Mouse (Mus musculus) fat pad, adult 2 months (tissue): ENCODE data around the gene Plekho1.
"Not testable (repeated sequence)": the region's sequence is repeated elsewhere in the genome, so short reads cannot be mapped to it uniquely, and the experiment has no call there.

Experiments
- DNase-seq: peaks from one replicate; pipeline ENCODE4 v3.0.0-alpha.2; 2011; ENCODE audit warnings: low read depth, low spot score; ENCODE audit errors: extremely low read depth

The Plekho1 gene

DNA sequence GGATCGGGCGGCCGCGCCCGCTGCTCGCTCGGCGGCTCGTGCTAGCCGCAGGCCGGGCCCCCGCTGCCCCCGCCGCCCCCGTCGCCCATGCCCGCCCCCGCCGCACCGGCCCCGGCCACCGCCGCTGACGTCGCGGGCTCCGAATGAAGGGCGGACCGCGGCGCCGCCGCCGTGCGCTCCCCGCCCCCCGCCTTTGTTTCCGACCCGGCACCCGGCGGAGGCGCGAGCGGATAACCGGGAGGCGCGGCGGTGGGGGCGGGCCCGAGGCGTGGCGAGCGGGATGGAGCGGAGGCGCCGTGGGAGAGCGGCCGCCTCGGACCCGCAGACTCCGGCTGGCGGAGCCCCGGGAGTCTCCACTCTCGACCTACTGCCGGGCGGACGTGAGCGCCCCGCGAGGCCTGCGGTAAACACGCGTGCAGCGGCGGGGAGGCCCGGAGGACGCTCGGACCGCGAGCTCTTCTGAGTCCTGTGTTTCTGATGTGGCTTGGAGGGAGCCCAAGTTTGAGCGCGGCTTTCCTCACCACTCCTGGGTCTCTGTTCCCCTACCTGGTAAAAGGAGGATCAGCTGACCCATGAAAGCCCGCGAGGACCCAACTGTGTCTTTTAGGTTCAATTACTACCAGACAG, at the start of gene Plekho1:
Gene Plekho1 (minus strand): TSS at position 200 of the 627 bp plus-strand sequence.
- no peak for DNase-seq

DNA sequence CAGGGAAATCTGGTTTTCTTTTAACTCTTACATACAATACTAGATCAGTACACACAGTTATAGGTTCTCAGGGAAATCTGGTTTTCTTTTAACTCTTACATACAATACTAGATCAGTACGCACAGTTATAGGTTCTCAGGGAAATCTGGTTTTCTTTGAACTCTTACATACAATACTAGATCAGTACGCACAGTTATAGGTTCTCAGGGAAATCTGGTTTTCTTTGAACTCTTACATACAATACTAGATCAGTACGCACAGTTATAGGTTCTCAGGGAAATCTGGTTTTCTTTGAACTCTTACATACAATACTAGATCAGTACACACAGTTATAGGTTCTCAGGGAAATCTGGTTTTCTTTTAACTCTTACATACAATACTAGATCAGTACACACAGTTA, 48.8 kb upstream of the Plekho1 start:
- DNase-seq = not testable (repeated sequence)

DNA sequence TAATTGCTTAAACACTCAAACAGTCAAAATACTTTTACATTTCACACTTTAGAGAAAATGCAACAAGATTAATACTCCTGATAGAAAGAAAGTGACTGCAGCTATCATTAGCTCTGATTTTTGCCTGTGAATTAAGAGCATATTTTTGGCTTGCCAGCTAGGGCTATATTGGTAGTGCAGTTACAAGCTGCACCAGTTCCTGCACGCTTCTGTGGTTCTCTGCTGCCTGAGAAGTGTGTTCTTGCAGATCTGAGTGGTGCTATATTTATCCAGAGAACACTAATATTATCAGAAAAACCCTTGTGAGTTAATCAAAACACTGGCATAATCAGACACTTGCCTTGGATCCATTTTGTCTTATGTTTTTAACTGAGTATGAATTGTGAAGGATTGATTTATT, 47.3 kb upstream of the Plekho1 start:
- DNase-seq = no peak

DNA sequence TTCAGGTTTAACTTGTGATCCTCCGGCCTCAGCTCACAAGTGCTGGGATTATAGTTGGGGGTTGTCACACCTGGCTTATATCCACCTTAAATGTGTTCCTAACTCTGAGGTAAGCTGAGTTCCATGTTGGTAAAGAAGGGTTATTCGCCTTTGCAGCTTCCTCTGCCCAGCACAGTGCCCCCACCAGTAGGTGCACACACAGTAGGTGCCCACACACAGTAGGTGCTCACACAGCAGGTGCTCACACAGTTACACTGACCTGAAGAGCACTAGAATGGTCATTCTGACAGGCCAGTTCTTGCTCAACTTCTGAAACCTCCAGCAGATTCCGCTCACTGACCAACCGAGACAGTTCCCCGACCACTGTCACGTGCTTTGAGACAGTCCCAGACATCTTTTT, 45.3 kb upstream of the Plekho1 start:
- no peak for DNase-seq

DNA sequence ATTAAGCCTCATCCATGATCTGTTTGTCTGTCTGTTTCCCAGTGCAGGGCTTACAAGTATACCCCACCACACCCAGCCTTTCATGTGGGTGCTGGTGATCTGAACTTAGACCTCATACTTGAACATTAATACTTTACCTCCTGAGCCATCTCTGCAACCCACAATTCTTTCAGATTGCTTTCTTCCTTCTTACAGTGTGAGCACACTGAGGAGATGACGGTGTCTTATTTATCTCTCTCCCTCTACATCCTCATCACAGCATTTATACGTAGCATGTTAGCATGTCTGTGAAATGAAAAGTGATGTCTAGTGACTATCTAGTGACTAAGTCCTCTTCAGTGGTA, 44.8 kb upstream of the Plekho1 start:
- no peak for DNase-seq

DNA sequence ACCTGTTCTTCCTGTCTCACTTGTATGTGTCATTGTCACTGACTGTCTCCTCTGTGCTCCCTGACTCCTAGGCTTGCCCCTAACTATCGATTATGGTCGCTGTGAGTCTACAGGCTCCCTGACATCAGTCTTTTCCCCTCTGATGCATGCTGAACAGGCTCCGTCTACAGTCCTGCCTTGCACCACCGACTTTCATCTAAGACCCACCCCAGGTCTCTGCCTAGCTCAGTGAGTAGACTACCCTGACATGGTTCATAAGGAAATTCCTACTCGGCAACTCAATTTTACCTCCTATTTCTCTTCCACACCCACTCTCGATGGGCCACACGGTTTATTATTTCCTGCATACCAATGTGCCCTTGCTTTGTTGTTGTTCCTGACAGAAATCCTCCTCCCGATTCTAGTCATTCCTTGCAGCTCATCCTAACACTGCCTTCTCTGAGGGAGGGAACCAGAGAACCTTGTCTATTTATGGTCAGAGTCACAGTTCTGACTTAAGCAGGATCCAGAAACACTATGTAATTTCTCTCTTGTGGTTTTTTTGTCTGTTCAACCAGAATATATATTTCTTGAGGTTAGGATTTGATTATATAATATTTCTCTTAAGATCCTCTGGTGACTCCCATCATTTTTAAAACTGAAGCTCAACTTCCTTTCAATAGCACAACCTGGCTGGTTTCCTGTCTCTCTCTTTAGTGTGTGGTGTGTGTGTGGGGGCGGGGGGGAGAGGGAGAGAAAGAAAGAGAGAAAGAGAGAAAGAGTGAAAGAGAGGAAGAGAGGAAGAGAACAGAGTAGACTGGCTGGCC, 44.3 kb upstream of the Plekho1 start:
- no peak for DNase-seq

DNA sequence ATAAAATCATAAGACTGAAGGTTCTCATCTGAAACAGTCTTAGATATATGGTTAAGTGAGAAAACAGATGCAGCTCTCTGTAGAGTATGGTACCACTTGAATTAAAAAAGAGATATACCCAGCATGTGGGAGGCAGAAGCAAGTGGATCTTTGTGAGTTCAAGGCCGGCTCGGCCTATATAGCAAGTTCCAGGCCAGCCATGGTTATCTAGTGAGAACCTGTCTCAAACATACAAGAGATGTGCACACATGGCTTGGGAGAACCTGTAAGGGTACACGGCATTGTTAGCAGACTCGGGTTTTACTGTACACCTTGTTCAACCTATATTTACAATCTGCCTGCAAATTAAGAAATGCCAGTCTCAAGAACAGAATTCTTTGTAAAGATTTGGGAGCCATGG, 43.0 kb upstream of the Plekho1 start:
- no peak for DNase-seq

DNA sequence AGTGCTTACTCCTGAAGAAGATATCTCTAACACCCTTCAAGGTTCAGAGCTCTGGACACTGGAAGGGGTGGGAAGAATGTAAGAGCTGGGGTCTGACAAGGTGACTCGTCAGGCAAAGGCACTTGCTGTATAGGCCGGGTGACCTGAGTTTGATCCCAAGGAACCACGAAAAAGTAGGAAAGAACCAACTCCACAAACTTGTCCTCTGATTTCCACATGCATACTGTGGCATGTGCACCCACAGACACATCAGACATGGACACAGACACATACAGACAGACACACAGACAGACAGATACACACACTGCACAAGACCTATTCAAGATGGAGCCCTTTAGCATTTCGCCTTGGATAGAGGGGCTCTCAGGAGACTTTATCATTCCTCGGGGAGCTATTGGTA, 42.4 kb upstream of the Plekho1 start:
- DNase-seq = no peak

DNA sequence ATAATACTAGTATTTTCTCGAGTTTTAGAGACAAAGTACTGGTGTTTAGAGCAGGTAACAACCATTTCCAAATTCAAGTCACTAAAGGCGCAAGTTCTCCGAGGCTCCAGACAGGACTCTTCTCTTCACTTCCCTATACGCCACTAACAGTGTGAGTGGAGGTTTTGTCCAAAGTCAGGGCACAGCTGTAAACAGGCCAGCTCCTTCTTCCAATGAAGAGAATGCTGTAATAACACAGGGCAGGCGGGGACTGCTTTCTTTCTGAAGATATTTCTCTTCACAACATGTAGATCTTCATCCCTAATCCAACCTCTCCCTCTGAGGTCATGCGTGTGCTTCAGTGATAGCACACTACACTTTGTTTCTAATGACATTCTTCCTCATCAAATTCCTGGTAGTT, 41.0 kb upstream of the Plekho1 start:
- DNase-seq = no peak

DNA sequence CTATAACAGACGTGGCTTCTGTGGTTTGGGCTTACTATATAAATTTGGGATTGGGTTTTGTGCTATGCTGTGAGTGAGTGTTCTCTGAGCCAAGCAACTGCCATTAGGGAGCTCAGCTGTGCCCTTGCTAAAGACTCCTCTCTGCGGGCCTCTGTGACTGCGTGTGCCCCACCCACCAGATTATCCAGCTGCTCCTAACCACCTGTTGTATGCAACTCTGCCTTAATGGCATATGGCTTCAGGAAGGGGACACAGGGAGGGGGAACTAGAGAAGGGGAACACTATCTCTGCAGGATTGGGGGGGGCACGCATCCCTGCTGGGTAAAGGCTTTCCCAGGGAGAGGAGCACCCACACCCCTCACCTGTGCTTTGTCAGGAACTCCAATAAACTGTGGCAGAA, 37.2 kb upstream of the Plekho1 start:
- no peak for DNase-seq

DNA sequence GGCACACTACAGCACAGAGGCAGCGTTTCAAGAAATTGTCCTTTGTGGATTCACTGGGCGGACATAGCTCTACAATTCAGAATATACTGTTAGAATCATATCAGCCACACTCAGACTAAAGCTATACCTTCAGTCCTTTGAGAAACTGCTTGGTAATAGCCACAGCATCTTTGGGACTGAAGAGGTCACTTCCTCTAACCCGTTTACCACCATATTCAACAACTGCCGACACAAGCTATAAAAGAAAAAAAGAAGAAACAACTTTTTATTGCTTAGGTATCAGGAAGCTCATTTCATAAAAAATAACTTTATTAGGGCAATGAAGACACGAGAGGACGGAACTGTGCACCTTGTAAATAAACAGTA, 36.8 kb upstream of the Plekho1 start:
- no peak for DNase-seq

DNA sequence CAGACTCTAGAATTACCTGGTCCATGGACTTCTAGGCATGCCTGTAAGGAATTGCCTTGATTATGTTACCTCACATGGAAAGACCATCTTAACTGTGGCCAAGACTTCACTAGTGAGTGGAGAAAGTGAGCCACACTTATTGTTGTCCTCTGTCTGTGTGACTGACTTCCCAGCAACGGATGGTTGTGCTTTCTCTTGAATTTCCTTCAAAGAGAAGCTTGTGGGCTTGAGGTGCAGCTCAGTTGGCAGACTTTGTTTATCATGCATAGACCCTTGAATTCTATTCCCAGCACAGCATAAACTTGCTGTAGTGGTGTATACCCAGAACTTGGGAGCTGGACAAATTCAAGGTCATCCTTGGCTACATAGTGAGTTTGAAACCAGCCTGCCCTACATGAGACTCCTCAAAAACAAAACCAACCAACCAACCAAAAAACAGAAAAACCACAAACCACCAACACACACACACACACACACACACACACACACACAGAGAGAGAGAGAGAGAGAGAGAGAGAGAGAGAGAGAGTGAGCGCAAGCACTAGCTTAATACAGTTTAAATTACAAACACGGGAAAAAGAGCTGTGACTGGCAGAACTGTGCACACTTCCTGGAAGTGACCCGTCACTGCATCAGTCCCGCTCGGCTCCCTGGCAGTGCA, 36.3 kb upstream of the Plekho1 start:
- no peak for DNase-seq

DNA sequence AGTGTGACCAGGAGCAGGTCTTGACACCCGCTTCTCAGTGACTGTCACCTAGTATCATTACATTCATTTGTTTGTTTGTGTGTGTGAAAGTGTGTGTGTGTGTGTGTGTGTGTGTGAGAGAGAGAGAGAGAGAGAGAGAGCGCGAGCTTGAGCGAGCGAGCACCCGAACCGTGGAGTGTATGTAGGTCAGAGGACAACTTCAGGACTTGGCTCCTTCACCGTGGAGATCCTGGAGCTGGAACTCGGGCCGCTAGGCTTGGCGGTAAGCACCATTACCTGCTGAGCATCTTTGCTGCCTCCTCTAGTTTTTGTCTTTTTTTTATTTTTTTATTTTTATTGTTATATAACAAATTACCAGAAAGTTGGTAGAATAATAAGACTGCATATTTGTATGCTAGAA, 34.0 kb upstream of the Plekho1 start:
- no peak for DNase-seq

DNA sequence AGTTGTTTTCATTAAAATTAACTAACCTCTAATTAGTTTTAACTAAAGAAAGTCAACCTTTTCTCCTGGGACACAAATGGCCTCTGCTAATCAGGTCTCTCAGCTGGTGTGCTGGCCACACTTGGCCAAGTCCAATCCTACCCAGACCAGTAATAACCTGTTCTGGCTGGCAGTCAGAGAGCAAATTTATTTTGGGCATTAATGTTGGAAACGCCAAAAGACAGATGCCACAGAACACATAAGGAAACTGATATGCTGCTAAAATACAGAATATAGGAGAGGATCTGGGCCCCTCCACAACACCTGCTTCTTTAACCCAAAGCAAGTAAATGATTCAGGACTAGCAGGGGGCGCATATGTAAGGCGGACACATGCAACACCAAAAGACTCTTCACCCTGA, 33.5 kb upstream of the Plekho1 start:
- DNase-seq = no peak

DNA sequence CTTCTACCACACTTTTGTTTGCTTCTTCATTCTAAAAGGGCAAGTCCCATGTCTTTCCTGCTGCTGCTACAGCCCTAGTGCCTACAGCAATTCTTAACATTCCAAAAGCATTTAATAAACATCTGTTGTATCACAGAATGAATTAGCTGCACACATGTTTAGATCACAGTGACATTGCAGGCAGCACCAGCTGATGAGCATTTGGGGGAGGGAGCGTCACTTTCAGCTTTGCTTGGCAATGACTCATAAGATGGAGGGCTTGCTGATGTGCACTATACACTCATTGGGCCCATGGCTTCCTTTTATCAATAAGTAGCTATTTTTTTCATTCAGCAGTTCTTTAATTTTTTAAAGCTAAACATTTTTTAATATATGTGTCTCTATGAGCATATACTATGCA, 32.1 kb upstream of the Plekho1 start:
- no peak for DNase-seq

DNA sequence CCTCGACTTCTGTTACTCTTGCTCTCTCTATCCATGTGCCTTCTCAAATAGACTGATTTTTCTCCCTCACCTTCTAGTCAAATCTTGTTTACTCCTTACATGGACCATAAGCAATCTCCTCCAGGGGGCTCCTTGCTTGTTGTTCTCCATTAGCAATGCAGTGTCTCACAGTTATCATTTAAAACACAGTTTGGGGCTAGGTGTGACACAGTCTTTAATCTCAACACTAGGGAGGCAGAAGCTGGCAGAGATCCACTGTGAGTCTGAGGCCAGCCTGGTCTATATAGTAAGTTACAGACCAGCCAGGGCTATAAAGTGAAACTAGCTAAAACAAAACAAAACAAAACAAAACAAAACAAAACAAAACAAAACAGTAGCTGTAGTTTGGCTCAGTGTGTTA, 31.3 kb upstream of the Plekho1 start:
- no peak for DNase-seq

DNA sequence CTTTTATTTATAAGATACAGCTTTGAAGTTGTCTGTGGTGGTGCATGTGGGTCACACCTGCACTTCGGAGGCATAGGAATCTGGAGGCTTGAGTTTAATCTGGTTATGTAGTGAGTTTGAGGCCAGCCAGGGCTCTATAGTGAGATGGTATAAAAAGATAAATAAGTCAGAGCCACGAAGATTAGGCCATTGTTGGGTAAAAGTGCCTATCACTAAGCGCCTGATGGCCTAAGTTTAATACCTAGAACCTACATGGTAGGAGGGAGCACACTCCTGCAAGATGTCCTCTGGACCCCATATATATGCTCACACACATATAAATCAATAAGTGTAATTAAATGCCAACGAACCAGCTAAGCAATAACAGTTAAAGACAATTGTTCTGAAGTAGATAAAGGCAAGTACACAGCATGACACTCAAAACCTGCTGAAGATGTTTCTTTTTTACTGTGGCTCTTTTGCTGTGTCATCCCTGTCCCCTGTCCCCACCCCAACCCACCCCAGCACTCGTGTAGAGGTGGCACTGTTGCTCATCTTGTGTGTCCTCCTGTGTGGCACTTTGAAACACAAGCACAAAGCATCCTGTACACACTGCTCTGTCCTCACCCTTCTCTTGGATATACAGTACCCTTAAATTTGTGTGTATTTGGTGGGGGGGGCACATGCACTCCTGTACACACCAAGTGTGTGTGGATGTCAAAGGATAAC, 25.8 kb upstream of the Plekho1 start:
- DNase-seq = no peak

DNA sequence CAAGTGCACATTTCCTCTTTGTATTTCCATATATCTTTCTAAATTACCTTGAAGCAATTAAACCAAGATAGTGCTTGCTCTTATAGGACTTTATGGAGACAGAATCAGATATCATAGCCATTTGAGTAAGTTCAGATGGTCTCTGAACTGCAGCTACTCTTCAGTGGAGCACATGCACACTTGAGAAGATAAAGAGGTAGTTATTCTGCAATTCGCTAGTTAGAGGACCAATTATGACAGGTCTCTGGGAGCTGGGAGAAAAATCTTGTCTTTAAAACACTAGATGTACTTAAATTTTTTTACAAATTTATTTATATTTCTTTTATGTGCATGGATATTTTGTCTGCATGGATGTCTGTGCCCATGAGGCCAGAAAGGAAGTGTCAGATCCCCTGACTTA, 24.9 kb upstream of the Plekho1 start:
- DNase-seq = no peak

DNA sequence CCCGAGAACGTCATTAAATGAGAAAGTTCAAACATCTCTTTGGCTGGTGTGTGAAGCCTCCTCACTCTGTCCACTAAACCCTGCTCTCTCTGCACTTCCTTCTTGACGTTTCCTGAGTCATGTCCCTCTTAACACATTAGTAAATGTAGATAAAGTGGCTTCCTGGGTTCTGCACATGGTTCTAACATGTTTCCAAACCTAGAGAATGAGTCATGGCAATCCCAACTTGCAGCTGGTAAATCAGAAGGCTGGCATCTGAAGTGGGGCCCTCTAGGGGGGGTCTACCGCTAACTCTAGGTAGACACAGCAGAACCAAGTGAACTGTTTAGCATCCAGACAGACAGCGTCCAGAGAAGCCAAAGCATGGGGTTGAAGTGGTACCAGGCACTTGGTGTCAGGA, 21.7 kb upstream of the Plekho1 start:
- no peak for DNase-seq

DNA sequence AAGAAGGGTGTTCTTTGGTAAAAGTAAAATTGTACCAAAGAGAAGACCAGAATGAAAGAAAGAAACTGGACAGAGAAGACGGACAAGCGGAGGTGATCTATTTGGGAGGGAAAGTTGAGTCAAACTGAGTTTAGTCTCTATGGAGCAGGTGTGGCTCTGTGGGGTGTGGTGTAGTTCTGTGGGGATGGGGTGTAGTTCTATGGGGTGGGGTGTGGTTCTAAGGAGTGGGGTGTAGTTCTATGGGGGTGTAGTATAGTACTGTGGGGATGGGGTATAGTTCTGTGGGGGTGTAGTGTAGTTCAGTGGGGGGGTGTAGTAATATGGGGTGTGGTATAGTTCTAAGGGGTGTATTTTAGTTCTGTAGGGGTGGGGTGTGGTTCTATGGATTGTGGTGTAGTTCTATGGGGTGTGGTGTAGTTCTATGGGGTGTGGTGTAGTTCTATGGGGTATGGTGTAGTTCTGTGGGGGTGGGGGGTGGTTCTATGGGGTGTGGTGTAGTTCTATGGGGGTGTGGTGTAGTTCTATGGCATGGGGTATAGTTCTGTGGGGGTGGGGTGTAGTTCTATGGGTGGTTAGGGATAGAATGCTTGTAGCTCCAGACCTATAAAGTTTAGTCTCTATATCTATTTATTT, 20.6 kb upstream of the Plekho1 start:
- no peak for DNase-seq

DNA sequence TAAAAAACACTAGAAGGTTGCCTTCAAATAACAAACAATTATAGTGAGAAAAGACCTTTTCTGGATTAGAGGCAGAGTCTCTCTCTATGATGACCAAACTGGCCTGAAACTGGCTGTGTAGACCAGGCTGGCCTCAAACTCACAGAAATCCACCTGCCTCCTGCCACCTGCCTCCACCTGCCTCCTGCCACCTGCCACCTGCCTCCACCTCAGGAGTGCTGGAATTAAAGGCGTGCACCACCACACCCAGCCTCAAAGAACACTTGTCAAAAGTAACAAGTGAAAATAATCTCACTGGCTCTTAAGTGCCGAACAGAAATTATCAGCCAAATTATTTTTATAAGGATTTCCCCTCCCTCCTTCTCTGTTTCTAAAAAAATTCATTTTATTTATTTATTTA, 19.9 kb upstream of the Plekho1 start:
- no peak for DNase-seq
